Mouse (Mus musculus) left cerebral cortex, adult 8-10 months (tissue): ENCODE measurements at regions not wholly inside any gene's neighbourhood (a gene's known extent, or its start where the extent isn't known, plus 50 kb on each side); places are given as distances from the start of the nearest gene placed in this dataset.

Experiments used
- DNase-seq, 2 experiments: peaks; one replicate each; pipeline ENCODE4 v3.0.0; 2022; ENCODE audit warnings: low spot score in 2 of 2

DNA sequence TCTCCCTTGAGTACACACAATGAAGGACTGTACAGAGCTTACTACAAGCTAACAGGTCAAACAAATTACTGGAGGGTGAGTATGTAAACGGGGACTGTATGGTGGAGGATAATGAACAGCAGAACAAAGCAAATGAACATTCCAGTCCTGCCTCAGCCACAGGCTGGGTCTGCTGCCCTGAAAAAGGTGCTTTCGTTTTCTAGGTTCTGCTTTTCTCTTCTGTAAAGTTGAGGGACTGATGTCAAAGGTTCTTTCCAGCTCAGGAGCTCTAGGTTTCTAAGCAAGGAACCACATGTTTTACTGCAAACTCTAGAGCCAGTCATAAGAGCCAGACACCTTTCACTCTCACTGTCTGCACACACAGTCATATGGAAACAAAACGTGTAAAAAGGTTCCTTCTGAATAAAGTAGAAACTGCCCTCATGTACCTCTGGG is 106.1 kb upstream of the Ahr start:
- DNase-seq: no peak

DNA sequence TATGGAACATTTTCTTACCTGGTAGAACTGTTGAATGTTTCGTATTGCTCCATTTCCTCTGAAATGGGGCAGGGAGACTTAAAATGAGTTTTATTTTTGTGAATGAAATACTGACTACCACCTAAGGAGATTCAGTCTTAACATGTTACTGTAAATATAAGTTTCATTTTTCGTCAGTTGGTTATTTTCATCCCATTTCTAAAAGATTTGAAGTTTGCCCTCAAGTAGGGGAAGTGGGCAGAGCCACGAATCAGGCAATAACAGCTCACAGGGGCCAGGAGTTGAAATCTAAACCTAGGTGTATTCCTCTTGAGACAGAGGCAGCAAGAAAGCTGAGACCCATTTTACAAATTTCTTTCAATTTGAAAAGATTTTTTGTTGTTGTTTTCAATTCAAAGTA is 88.6 kb upstream of the Ahr start:
- no peak for DNase-seq

DNA sequence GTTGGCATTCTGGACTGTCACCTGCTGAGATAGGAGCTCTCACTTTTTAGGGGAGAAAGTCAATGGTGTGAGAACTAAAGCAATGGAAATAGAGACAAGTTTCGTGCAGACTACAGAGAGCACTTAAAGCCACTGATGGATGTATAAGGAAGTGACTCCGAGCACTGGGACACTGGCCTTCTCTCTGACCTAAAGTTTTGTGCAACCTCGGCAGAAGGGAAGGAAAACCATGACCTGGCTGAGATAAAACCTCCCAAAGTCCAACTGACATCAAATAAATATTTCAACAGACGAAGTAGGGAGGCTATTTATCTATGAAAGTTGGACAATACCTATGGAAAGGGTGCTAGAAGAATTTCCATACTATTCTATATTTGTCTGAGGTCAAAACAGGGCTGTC is 80.0 kb upstream of the Ahr start:
- no peak for DNase-seq

DNA sequence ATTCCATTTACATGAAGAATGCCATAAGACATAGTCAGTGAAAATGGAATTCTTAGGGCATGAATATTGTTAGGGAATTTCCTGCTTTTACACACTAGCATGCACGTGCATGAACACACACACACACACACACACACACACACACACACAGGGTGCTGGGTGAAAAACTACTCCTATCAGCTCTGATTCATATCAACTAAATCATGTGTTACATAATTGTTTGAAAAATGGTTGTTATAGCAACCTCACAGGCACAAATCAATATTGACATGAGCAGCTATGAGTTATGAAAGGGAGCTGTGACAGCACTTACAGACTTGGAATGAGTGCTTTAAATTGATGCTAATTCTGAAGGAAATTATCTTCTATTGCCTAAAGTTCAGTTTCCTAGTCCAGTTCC is 72.8 kb upstream of the Ahr start:
- DNase-seq: no peak

DNA sequence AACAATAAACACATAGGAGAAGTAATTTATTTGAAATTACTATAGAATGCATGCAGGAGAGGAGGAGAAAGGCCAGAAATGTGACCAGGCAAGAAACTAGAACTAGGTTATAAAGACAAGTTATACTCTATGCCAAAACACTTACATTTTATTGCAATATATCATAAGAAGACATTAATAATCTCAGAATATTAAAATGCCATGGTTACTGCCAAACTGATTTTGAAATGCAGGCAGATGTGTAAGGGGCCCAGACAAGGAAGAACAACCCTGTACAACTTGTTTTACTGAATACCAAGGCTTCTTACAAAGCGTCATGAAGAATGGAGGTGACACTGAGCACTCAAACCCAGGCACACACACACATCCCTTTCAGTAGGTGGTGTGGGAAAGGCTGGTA is 68.9 kb upstream of the Ahr start:
- no peak for DNase-seq

DNA sequence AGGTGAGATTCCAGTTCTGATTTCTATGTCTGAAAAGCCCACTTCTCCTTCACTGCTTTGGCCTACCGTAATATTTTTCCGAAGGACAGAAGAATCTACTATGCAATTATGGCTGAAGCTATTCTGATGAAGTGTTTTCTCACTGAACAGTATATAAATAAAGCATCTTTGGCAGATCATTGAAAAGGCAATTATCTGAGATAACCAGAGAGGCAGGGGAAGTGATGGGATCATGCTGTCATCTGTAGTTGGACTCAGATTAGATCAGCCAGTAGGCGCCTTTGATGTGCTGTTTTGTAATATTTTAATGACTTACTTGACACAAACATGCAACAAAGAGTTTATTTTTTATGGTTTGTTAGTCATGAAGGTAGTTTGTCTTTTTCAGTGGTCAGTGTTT is 67.8 kb upstream of the Ahr start:
- no peak for DNase-seq

DNA sequence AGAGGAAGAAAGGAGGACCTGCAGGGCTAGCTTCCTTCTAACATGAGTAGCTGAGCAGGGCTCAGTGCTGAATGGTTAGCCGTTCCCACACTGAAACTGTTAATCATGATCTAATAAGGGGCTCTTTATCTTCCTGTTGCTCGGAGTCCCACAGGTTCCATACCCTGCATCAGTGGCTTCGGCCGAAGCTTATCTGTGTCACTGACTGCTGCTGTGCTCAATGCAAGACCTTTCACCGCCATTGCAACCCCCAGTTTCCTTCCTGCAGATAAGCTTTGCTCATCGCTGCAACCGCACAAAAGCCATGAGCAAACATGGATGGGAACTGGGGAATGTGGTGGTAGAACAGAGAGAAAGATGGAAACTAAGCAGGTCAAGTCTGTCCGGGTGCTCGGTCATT is 63.5 kb upstream of the Ahr start:
- no peak for DNase-seq

DNA sequence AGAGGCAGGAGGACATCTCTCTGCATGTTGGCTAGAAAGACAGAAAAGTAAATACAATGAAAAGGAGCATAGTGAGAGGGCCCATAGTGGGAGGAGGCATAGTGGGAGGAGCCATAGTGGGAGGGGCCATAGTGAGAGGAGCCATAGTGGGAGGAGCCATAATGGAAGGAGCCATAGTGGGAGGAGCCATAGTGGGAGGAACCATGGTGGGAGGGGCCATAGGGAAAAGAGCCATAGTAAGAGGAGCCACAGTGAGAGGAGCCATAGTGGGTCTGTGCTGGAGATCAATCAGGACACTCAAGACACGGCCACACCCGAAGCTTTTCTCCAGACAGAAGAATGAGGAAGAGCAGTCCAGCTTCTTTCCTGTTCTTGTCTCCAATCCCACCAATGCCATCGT is 58.0 kb upstream of the Ahr start:
- no peak for DNase-seq
